Mouse (Mus musculus) cerebellum, adult 11 months (tissue): ENCODE measurements around the gene Kif16b.

Experiments used
- DNase-seq: peaks from one replicate; pipeline ENCODE4 v3.0.0; 2022

The Kif16b gene

DNA sequence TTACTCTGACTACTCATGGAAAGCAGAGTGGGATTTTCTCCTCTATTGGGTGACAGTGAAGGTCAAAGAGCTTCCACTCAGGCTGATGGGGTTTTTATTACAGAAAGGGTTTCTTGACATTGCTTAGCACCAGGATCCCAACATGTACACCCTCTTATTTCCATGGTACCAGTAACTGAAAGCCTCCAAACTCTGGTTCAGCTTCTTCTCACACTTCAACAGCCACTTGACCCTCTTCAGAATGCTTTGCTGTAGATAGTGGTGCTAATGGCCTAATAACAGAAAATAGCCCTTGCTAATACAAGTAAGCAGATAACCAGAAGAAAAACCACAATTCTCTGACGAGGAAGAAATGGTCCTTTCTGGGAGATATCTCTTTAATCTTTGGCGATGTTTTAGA, 259.6 kb downstream of the Kif16b start:
- DNase-seq = no peak

DNA sequence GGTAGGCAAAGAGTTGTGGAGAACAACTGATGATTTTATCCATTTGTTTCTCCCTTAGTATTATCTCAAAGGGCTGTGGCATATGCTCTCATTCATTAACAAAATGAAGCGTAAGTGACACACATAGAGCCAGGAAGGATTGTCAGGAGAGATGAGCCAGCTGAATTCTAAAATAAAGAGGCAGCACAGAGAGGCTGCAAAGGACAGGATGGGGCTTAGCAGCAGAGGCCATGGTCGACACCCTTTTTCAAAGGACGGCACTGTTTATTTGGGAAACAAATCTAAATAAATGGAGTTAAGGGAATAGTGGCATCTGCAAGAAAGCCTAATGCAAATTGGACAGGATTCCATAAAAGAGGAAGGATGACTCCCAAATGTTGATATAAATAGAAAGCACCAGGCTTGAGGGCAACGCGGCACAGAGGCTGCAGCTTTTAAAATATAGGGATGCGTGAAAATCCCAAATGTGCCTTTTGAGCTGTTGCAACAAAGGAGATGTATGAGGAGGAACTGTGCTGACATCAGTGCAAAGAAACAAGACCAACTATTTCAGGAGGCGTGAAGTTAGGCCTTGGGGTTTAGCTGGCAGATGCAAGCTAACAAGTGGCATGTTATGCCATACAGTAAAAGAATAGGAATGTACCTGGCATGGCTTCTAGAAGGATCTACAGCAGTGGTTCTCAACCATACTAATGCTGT, 265.6 kb downstream of the Kif16b start:
- DNase-seq = peak; percentile 19

GRCm38 (mm10) chr2:142633996-142634559, 267.3 kb downstream of the Kif16b start:
- DNase-seq = no peak

DNA sequence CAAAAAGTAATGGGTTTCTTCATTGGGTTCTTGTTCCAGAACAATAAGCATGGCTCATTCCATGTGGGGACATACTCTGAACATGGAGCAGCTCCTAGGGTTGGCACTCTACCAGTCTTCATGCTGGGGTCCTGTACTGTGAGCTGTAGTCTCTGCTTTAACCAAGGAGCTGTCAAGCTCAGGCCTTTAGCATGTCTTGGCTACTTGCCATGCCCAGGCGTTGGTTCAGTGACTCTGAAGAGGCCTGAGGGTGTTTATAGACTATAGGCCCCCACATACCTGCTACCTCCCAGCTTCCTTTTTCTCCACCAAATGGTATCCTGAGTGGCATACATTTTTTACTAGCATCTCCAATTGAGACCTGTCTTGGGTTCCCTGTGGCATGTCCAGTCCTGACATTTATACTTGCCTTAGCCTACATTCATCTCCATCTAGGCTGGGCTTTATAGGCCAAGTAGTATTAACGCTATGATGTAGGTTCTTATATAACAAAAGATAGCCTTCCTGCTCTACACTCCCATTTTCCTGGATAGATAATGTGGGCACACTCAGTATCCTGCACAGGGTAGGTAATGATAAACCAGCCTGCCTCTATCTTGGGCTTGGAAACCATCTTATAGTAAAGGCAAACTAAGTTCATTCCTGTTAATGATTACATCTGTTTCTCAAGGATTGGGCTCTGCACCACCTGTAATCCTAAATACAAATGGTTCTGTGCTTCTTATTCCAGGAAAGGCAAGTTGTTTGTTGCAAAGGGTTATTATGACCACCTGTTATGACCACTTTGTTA, 271.6 kb downstream of the Kif16b start:
- DNase-seq = no peak

GRCm38 (mm10) chr2:142625756-142626155, 275.6 kb downstream of the Kif16b start:
- DNase-seq = no peak

DNA sequence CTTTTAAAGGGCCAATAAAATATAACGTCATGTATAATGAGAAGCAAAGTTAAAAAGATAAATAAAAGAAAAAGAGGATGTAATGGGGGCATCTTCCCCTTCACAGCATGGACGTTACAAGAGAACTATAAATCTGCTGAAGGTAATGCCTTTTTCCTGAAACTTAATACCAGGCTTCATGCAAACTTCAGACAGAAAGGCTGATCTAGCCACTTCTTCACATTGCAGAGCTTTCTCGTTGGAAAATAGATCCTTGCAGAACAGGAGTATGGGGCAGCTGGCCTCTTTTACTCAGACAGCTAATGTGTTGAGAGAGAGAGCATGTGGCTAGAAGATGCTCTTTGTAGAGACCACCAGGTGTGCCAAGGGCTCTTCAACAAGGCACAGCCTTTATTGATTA, 276.2 kb downstream of the Kif16b start:
- DNase-seq = no peak

DNA sequence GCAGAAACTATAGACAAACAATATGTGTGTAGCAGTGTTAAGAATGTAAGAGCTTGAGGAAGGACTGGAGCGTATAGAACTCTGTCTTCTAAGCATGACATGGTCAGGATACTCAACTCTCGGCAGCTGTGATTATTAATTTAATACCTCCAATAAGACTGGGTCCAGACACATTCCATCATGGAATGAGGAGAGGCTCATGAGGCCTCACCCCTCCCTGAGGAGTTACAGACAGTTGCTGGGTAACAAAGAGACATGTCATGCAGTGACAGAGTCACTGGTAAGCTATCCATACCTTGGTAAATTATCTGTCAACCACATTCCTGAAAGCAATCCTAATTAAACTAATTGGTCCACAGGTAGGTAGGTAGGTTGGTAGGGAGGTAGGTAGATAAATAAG, 277.1 kb downstream of the Kif16b start:
- no peak for DNase-seq

GRCm38 (mm10) chr2:142621152-142621551, 280.2 kb downstream of the Kif16b start:
- DNase-seq = no peak

- DNase-seq = no peak
These were observed 281.4 kb downstream of the Kif16b start for GRCm38 (mm10) chr2:142619926-142620325.

- no peak for DNase-seq
These were observed 286.8 kb downstream of the Kif16b start for GRCm38 (mm10) chr2:142614535-142614934.

DNA sequence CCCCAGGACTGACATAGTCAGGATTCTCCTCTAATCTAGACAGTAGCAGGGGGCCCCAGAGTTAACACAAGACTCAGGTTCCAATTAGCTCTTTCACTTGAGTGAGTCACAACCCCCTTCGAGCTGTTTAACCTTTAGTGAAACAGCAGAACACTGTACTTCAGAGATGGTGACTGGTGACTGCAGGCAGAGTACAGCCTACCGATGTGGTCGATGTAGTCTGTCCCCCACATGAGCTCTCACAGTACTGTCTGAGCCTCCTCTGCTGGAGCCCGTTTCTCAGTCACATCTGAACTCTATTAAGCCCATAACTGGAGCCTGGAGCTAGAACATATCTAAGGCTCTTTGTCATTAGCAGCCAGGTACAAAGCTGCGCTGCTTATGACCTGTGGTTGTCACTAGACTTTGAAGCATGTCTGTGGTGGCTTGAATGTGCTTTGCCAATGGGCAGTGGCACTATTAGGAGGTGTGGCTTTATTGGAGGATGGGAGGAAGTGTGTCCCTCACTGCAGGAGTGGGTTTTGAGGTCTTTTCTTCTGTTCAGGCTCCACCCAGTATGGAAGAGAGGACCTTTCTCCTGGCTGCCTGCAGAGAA, 288.9 kb downstream of the Kif16b start:
- DNase-seq = no peak

DNA sequence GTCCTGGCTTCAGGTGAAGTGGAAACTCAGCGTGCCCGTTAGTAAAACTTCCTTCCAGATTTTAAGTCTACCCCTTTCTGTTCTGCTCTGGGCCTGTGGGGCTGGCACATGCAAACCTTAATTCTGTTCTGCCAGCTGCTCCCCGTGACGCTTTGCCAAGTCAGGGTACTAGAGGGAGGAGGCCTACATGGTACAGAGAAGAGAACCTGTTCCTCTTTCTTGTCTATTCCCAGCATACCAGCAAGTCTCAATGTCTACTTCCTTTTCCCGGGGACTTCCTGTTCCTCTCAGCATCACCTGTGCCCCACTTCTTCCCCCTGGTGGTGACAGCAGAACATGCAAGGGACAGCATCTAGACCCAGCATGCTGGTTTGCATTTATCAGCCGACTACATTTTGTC, 290.2 kb downstream of the Kif16b start:
- DNase-seq = peak; percentile 60

- DNase-seq = no peak
These were observed 291.1 kb downstream of the Kif16b start for GRCm38 (mm10) chr2:142610206-142610605.

DNA sequence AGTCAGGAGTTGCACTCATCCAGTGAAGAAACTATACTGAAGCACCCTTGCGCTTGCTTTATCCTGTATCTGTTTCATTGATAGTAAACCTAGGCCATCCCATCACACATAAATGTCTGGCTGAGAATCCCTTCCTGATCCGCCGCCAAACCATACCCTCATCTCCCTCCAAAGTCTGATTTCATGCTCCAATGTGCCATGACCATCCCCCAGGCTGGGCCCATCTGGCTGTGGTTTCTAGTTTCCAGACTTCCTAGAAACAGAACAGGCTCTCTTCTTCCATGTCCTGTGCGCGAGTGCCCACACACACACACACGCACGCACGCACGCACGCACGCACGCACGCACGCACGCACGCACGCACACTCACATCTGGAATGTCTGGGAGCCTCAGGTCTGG, 292.6 kb downstream of the Kif16b start:
- peak; percentile 56 for DNase-seq

DNA sequence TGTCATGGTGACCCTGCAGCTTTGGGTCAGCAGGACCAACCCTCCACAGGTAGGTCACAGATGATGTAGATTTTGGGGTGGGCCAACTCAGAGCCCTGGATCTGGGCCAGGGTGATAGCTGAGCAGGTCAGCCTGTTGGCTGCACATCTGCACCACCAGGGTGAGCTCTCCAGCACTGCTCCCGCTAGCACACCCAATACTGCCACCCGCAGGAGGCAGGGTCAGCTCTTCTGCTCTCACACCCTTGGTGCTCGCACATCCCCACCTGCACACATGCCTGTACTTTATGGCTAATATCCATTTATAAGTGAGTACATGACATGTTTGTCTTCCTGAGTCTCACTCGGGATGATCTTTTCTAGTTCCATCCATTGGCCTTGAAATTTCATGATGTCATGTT, 296.6 kb downstream of the Kif16b start:
- DNase-seq = no peak

GRCm38 (mm10) chr2:142603210-142603609, 298.1 kb downstream of the Kif16b start:
- no peak for DNase-seq

GRCm38 (mm10) chr2:142599235-142599634, 302.1 kb downstream of the Kif16b start:
- DNase-seq = no peak

DNA sequence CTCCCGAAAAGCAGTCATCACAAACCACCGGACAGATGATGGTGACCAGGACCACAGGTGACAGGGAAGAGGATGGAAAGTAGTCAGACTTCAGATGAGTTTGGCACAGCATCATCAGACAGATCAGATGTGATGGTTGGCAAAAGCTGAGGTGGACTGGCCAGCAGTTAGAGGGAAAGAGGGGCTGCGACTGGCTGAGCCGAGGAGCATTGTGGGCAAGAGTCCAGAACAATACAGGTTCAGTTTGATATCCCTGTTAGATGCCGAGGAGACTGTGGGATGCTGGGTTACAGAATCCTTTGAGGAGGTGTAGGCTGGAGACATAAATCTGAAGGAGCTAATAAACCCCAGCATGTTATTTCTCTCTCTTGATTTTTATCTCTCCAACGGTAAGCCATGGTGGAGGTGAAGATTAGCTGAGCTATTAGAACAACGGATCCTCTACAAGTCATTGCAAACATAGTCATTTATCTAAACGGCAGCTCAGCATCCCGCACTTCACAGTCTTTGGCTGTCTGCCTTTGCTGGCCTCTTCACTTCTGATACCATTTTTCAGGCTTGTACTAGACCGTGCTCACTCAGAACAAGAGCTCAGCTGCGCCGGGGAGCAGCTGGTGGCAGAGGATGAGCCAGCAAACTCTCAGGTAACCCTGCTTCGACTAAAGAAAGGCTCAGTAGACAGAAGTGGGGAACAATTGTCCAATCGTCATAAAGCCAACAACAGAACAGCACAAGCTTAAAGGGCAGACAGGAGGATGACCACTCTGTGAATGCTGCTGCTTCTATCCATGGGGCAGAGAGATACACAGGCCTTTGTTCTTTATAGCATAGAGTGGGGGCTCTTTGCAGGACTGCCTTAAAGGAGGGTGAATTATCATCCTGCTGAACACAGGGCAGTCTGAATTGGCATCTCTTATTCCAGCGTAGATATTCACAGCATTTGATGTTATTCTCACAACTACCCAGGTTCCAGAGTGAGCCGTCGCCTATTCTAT, 304.9 kb downstream of the Kif16b start:
- no peak for DNase-seq

DNA sequence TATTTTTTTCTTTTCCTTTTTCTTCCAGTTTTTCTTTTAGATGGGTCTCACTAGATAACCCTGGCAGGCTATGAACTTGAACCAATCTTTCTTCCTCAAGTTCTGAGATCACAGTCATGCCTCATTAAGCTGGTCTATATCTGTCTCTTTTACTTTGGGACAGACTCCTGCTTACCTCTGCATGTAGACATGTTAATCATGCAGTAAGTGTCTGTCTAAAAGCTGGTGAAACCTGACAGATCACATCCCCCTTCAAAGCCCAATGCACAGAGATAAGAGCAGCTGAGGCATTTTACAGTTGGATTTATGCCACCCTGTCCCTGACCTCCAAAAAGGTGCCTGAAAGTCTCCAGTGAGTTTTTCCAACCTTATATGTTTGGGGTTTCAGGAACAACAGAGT, 310.4 kb downstream of the Kif16b start:
- no peak for DNase-seq

GRCm38 (mm10) chr2:142590284-142590724, 311.0 kb downstream of the Kif16b start:
- DNase-seq = no peak

- DNase-seq = no peak
These were observed 311.7 kb downstream of the Kif16b start for GRCm38 (mm10) chr2:142589403-142590283.
